Mouse (Mus musculus) c-Kit-positive CD71-positive TER-119-negative erythroid progenitor cells, embryonic 14.5 days (primary cell): ENCODE results near the gene Mgat5.

Experiments
- DNase-seq: peaks from one replicate; pipeline ENCODE4 v3.0.0-alpha.2; 2013; ENCODE audit warnings: low read depth

Mgat5 gene

DNA sequence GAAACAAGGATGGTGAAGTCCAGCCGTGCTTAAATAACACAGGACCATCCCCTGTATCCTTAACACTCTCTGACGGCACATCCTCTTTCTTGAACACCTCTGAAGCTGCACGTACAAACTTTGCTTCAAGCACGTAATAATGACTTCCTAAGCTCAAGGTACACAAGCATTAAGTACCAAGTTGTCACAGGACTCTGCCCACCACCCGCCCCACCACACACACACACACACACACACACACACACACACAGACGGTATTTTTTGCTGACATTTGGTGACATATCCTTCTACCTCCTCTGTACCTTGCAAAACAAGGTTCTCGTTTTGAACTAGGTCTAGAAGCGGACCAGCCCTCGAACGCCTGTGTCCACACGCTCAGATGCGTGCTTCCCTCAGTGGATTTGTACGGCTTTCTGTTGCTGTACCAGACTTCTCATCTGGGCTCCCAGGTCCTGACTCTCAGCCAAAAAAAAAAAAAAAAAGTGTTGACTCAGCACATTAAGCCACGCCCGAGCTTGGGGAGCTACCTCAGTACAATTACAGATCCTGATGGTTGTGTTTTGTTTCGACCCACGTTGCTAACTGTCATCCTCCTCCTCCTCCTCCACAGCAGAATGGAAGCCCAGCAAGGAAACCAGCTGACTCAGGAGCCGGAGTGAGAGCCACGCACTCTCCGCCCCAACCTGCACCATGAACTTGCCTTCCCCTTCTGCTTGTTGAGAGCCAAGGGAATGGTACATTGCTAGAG lies 101.4 kb downstream of the Mgat5 start:
- no peak for DNase-seq

DNA sequence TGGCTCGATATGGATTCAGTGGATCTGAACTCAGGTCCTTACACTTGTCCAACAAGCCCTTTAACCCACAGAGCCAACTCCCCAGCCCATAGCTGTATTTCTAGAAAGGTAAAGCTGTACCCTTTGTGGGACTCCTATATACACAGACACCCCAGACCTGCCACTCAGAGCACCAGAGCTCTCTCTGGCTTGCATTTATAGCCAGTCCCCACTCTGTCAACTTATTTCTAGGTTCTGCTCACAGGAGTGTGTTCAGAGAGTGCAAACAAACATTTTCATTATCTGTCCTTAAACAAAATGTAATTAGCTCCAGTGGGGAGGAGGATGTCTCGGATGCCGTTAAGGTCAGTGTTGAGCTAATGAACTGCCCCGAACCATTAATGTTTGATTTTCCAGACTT lies 102.5 kb downstream of the Mgat5 start:
- no peak for DNase-seq

DNA sequence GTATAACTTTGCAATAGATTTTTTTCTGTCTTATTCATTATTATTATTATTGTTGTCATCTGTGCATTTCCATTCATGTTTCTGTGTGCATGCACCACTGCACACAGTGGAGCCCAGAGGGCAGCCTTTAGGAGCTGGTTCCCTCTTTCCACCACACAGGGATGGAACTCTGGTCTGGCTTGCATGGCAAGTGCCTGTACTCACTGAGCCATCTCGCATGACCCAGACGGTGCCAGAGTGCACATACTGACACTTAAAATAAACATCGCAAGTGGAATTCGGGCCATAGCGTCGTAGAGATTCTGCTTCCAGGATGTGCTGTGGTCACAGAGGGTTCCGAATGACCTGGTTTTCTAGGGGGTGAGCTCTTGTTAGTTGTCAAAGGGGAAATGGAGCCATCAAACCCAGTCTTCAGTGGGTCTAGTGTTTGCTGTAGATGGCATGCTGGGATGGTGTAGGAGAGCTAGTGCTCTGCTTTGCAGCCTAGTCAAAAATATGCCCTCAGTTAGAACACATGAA lies 103.5 kb downstream of the Mgat5 start:
- no peak for DNase-seq

DNA sequence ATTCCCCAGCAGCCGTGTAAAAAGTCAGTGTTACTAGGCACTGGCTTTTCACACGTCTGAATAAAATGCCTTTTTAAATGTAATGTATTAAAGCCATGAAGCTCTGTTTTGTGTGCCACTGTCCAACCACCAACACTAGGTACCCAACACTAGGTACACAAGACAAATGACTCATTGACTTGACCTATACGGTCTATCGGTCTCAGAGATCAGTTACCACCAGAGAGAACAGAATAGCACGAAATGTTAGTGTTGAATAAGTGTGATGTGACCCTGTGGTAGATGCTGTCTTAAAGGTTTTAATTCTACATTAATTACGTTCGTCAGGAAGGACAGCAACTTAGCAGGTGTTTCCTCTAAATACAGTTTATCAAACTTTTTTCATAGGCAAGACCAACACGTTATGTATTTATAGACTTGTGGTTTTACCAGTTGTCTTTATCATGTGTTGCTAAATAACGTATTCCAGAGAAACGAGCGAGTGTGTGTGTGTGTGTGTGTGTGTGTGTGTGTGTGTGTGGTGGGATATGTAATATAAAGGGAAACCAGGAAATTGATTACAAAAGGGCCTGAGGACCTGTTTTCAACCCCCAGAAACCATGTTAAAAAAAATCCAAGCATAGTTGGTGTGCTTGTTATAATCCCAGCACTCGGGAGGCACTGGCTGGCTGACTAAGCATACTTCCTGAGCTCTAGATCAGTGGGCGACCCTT lies 104.3 kb downstream of the Mgat5 start:
- DNase-seq, result no peak

DNA sequence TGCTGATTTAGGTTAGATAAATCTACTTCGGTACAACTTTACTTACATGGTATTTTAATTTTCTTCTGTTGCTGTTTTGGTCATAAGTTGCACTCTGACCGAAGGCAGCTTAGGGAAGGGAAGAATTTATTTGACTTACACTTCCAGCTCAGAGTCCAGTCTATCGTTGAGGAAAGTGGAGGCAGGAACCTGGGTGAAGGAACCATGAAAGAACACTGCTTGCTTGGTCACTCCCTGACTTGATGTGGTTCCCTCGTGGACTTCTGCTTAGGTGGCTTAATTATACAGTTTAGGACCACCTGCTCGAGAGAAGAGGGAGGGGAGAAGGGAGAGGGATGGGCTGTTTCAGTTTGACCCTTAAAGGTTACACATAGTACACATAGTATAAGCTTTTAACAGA lies 105.2 kb downstream of the Mgat5 start:
- DNase-seq, result no peak

DNA sequence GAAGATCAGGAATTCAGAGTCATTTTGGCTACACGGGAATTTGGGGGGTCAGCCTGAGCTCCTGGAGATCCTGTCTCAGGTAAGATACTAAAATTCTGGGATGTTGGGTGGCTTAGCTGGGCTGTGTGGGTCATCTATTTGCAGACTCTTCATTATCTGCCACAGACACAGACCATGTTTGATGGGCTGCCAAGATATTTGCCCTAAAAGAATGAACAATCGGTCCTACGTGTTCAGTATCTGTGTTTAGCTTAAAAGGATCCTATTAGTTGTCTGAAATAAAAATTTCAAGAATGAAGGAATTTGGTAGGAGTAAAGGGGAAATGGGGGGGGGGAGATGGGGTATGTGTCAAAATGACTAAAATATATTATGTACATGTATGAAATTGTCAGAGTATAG lies 105.9 kb downstream of the Mgat5 start:
- no peak for DNase-seq

DNA sequence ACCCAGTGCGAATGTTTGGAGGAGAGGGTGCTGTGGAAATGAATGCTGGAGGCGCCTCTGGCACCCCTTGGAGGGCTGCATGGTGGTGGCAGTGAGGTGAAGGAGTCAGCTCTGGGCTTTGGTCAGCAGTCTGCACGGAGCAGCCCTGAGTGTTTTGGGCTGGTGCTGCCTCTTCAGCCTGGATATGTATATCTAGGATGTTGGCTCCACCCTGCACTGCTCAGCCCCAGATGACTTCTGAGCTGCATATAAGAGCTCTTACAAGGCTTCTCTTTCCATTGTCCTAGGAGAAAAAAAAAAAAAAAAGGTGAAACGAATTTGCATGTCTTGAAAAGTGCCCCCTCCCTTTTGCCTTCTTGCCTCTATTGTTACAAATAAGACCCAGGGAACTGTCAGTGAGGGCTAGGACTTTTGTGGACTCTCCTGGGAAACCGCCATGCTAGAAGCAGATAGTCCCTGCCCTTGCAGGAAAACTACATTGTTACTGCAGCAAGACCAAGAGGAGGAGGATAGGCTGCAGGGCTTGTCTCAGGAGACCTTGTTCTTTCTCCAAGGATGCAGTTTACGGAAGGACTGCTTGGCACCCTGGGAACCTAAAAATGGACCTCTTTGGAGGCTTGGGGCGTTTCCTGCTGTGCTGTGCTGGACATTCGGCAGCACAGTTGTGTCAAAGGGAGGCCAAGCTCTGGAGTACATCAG lies 109.0 kb downstream of the Mgat5 start:
- no peak for DNase-seq

DNA sequence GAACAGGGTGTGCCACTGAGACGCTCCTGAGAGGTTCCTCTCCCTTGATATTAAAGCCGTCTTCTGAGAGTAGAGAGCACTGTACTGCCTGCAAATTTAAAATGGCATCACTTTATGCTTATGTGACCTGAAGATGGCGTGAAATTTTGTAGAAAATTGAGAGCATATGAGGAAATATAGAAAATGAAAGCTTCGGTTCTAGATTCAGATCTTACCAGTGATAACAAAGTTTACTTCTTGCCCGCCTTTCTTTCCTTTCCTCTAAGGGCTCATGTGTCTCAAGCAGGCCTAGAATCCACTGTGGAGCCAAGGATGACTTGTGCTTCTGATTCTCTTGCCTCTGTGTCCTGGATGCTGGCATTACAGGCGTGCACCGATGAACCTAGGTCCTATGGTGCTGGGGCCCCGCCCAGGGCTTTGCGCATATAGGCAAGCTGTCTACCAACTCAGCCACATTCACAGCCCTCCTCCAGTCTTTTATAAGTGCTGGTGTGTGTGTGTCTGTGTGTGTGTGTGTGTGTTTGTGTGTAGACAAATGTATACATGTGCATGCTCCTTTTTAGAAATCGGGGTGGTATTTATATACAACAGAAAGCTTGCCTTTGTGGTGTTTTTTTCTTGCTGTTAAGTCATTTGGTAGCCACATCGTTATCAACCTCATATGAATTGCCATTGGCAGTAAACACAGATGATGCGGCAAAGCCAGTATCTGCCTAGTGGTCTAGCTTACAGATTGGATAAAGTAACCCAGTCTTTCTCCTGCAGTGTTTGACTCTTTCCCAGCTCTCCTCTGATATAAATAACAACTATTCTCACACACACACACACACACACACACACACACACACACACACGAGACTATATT lies 111.2 kb downstream of the Mgat5 start:
- no peak for DNase-seq

DNA sequence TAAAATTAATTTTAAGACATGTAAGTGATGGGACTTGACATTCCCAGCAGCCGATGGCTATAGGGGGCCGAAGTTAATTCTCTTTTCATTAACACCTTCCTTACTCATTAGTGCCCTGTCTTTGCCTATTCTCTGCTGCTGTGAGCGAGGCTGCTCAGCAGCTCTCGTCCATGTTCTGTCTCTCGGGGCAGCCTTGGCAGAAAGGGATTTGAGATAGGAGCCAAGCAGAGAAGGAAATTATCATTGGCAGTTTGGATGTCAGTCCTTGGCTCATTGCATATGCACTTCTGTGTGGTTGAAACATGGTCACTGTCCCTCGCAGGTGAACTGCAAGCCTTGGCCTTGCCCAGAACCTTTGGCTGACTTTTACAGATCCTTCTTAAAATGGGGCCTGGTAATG lies 111.8 kb downstream of the Mgat5 start:
- DNase-seq, result no peak

DNA sequence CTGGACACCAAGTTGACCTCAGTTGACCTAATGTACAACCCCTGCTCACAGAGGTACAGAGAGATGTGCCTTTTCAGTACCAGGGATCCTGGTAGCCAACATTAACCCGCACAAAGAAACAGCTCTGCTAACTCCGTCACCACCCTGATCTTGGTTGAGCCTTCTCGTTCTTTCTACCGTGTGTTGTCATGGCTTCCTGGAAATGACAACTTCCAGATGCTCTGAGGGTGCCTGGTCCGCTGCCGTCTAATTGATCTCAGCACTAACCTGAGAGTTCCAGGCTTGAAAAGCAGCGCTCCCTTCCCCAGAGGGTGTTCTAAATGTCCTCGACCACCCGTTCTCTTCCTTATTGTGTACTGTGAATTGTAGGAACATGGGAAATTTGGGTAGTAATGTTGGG lies 112.7 kb downstream of the Mgat5 start:
- no peak for DNase-seq

DNA sequence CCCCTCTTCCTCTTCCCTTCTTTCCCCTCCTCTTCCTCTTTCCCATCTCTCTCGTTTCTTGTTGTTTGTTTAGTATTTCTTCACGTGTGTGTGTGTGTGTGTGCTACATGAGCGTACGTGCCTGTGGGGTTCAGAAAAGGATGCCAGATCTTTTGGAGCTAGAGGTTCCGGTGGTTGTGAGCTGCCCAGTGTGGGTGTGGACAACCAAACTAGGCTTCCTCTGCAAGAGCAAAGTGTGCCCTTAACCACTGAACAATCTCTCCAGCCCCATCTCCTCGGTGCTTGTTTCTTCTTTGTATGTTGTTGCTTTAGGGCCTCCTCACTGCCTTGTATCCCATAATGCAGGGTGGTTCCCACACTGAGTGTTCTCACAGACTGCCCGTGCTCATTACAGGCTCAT lies 113.7 kb downstream of the Mgat5 start:
- no peak for DNase-seq

DNA sequence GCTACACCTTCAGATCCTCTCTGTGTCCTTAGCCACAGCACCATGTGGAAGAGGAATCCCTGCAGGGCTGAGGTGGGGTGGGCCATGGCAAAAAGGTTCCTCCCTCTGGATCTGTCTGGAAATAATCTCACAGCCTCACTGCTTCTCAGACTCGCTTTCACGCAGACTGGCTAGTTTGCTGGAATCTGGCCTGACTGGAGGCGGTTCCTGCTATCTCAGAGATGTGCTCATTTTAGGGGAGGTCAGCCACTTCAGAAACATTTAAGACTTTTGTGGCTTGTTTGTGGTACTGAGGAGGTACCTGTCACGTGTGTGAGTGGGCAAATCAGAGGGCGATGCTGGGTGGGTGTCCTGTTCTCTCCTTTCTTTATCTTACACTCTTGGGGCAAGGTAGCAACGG lies 115.0 kb downstream of the Mgat5 start:
- no peak for DNase-seq

DNA sequence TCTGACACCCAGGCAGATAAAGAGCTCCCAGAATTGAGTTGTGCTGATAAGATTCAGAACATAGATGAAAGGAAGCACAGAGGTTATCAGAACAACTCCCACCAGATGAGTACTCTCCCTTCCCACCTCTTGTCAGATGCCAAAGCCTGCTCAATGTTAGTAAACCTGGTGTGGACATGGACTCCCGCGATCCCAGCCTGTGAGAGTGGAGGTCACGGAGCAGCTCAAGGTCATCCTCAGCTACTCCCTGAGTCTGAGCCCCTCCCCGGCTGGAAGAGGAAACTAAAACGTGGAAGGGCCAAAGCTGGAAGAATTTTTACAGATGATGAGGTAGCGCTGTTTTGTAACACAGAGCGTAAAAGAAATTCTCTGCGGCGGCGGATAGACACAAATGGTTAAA lies 116.1 kb downstream of the Mgat5 start:
- no peak for DNase-seq

DNA sequence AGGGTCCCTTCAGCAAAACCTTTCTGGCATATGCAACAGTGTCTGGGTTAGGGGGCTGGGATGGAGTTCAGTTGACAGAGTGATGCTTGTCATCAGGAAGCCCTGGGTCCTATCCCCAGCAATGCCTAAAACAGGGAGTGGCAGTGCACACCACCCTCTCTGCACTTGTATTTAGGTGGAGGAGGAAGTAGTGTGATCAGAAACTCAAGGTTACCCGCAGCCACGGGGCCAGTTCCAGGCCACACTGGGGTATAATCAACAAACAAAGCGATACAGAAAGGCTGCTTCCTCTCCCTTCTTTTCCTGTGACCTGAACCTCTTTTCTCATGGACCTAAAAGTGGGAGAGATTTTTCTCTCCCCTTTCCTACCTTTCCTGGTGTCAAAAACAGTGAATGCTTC lies 116.8 kb downstream of the Mgat5 start:
- no peak for DNase-seq

DNA sequence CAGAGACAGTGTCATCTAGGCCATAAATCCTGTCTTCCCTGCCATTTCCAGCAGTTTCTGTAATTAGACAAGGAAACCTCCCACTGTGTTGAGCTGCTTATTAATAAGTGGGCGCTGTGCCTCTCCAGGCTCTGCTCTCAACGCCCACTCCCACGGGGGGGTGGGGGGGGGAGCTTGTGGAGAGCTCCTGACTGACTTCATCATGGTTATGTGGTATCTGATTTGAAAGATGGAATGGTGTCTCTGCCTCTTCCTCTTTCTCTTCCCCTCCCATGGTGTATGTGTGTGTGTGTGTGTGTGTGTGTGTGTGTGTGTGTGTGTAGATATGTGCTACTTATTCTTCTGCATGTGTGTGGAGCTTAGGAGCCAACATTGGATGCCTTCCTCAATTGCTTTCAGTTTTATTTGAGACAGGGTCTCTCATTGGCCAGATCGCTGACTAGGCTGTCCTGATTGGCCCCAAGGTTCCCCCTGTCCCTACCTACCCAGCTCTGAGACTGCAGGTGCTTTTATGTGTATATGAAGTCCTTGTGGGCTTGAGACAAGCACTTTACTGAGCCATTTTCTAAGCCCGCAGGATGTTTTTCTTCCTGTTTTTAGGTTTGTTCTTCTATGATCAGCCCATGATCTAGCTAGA lies 117.5 kb downstream of the Mgat5 start:
- DNase-seq, result no peak

DNA sequence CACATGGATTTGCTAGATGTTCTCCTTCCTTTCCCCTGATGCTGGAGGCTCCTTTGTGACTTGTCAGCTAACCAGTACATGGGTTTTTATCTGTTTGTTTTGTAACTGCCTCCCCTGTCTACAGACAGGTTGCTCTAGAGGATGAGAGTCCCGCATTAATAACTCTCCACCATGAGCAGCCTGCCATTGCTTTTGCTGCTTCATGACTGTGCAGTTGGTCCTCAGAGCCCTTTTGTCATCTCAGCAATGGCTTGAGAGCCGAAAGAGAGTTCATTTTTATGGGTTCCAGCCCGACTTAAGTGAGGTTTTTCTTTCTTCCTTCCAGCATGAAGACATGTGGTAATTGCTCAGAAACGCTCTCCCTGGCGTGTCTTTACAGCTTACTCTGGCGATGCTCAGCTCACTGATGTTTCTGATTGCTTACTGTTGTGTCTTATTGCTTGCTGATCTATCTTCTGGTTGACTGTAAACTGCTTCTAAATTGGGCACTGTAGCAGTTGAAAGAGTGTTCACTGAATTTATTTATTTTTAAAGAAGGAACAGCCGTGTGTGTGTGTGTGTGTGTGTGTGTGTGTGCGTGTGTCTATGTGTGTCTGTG lies 120.9 kb downstream of the Mgat5 start:
- no peak for DNase-seq

DNA sequence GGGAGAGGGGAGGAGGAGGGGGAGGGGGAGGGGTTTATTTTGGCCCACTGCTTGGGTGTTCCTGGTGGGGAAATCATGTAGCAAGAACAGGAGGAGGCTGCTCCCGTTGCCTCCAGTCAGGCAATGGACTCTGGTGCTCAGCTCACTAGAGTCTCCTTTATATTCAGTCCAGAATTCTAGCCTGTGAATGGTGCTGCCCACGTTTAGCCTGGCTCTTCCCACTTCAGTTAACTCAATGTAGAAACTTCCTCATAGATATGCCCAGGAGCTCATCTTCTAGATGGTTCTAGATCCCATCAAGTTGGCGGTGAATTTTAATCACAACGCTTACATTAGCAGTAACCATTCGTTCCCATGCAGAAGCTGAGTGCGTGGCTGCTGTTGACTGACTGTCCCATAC lies 123.0 kb downstream of the Mgat5 start:
- DNase-seq, result no peak

DNA sequence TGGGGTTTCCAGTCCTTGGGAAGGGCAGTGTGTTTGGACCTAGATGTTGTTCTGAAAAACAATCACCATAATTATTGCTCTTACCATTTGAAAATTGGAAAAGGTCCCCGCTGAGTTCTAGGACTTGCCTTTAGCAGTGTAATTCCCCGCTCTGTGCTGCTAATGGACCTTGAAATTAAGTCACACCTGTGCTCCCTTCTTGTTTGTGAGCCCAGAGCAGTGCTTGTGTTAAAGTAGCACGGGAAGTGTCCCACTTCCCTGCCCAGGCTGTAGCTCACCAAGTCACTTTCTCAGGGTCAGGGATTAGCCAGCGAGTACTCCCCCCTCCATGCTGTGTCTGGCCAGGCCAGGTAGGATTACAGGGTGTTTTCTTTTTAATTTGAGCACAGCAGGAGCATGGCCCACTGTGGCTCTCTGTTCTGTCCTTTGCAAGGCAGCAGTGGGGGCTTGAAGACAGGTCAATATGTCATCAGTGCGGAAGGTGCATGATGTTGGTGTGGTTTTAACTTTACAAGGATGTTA lies 123.6 kb downstream of the Mgat5 start:
- no peak for DNase-seq

DNA sequence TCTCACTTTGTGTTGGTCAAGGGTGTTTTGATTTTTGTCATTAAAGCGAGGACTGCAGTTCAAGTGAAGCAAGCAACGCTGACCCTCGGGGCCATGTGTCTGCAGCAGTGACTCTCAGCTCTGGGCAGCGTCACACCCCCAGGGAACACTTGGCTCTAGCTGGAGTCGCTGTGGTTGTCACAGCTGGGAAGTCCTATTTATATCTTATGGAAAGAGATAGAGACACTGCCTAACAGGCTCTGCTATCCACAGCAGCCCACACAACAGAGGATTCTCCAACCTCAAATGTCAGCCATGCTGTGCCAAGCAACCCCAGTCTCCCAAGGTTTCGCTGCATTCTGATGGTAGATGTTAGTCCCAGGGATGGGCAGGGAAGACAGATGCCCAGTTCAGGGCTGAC lies 125.0 kb downstream of the Mgat5 start:
- no peak for DNase-seq

DNA sequence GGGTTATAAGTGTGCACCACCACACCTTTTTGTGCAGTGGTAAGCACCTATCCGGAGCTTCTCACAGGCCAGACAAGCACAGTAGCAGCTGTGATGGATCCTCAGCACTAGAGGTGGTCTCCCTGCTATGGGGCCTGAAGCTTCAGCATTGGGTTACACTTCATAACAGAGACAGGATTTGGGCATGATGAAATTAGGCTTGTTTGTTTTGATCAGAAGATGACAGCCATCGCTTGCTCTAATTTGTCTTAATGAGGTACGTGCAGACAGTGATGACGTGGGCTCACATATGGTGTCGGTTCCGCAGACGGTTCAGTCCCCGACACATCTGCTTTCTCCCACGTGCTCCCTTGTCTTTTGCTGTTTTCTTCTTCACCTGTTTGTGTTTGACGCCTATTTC lies 132.9 kb downstream of the Mgat5 start:
- no peak for DNase-seq
